Mouse (Mus musculus): Measurements from ENCODE around the gene Ost4.
"Not testable (repeated sequence)": the region's sequence is repeated elsewhere in the genome, so short reads cannot be mapped to it uniquely, and the experiment has no call there.

Ost4 gene

GRCm38 (mm10) chr5:30886731-30887130, 20.9 kb downstream of the Ost4 start:
- Histone ChIP-seq H3K27me3 (ENCODE audit: insufficient read depth, low read length) (no peaks in the 10 kb centered on the region), H3K36me3 (ENCODE audit: insufficient read depth, low read length) (peaks cover 18% of the 10 kb centered on the region), H3K9me3 (ENCODE audit: low read length) (no peaks in the 10 kb centered on the region), H3K4me3 (replicated peaks; ENCODE audit: low read length) (peak overlapping the region; percentile 91), H3K4me1 (replicated peaks; ENCODE audit: low read depth, low read length) (peaks cover 35% of the 10 kb centered on the region)
- TF ChIP-seq CTCF (conservative IDR thresholded peaks at IDR 0.05; ENCODE audit: low read length) = no peak
- TF ChIP-seq POU5F1 (IDR thresholded peaks at IDR 0.05; ENCODE audit: borderline replicate concordance, low read length) = no peak
- no peak for TF ChIP-seq NANOG (IDR thresholded peaks at IDR 0.05; ENCODE audit: borderline replicate concordance, low read length)

- TF ChIP-seq CTCF (conservative IDR thresholded peaks at IDR 0.05; ENCODE audit: low read length) (no peak), POU5F1 (IDR thresholded peaks at IDR 0.05; ENCODE audit: borderline replicate concordance, low read length) (no peak), NANOG (IDR thresholded peaks at IDR 0.05; ENCODE audit: borderline replicate concordance, low read length) (no peak)
- no peaks in the 10 kb centered on the region for H3K27me3 ChIP-seq (ENCODE audit: insufficient read depth, low read length)
- H3K4me3 ChIP-seq (replicated peaks; ENCODE audit: low read length) = no peak overlapping the region
- no peaks in the 10 kb centered on the region for H3K9me3 ChIP-seq (ENCODE audit: low read length)
- H3K36me3 ChIP-seq (ENCODE audit: insufficient read depth, low read length) = peaks cover 13% of the 10 kb centered on the region
- H3K4me1 ChIP-seq (replicated peaks; ENCODE audit: low read depth, low read length) = peaks cover 35% of the 10 kb centered on the region
Measured at GRCm38 (mm10) chr5:30886209-30886608, 21.4 kb downstream of the Ost4 start.

DNA sequence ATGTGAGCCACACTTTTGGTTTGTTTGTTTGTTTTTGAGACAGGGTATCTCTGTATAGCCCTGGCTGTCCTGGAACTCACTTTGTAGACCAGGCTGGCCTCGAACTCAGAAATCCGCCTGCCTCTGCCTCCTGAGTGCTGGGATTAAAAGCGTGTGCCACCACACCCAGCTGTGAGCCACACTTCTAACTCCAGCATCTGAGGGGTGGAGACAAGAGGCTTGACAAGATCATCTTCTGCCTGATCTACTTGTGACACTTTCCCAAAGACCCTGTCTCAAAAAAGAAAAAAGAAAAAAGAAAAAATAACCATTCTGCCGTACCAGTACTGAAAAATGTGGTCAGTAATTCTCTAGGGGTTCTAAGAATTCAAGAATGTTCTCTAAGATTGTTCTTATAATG, 25.7 kb downstream of the Ost4 start:
- not testable (repeated sequence) for H3K27me3 ChIP-seq (ENCODE audit: insufficient read depth, low read length)
- Histone ChIP-seq H3K36me3 (ENCODE audit: insufficient read depth, low read length) (peaks cover 13% of the 10 kb centered on the region), H3K4me1 (replicated peaks; ENCODE audit: low read depth, low read length) (peaks cover 43% of the 10 kb centered on the region)

DNA sequence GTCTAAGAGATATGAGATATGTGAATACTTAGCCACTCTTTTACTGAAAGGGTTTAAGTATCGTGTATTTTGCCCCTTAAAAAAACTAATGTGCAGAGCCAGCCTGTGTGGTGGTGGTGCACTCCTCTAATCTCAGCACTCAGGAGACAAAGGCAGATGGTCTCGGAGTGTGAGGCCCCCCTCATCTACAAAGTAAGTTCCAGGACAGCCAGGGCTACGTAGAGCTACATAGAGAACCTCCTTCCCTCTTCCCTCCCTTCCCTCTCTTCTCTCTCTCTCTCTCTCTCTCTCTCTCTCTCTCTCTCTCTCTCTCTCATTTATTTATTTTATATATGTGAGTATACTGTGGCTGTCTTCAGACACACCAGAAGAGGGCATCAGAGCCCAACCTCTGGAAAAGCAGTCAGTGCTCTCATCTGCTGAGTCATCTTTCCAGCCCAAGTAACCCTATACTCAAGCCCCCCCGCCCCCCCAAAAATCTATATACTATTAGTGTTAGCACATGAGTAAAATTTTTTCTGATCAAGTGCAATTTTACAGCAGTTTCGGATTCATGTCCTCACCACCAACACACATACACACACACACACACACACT, 28.1 kb downstream of the Ost4 start:
- H3K36me3 ChIP-seq (ENCODE audit: insufficient read depth, low read length) = peaks cover 37% of the 10 kb centered on the region
- no peak for TF ChIP-seq POU5F1 (IDR thresholded peaks at IDR 0.05; ENCODE audit: borderline replicate concordance, low read length)
- no peak for TF ChIP-seq NANOG (IDR thresholded peaks at IDR 0.05; ENCODE audit: borderline replicate concordance, low read length)
- no peak for TF ChIP-seq CTCF (conservative IDR thresholded peaks at IDR 0.05; ENCODE audit: low read length)
- no peaks in the 10 kb centered on the region for H3K27me3 ChIP-seq (ENCODE audit: insufficient read depth, low read length)
- no peak overlapping the region for H3K4me3 ChIP-seq (replicated peaks; ENCODE audit: low read length)
- peaks cover 48% of the 10 kb centered on the region for H3K4me1 ChIP-seq (replicated peaks; ENCODE audit: low read depth, low read length)
- no peaks in the 10 kb centered on the region for H3K9me3 ChIP-seq (ENCODE audit: low read length)

More for the DNA sequence above, 25.7 kb downstream of the Ost4 start:
- H3K4me3 ChIP-seq (replicated peaks; ENCODE audit: low read length); H3K9me3 ChIP-seq (ENCODE audit: low read length): not testable (repeated sequence)

DNA sequence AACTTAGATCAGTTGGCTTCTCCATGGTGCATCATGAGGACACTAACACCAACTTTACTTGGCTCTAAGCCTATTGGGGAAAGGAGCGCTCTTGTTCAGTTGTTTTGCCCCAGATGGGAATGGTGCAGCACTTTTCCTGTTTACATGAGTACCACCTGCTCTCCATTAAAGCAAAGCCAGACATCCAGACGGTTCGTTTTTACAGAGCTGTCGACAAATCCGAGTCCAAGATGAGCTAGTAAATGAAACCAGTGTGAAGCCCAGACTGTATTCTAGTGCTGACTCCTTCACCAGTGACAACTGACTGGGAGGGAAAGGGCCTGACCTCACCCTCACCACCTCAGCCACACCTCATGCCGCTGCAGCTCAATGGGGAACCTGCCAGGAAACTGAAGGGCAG, 29.0 kb downstream of the Ost4 start:
- TF ChIP-seq CTCF (conservative IDR thresholded peaks at IDR 0.05; ENCODE audit: low read length) (no peak), POU5F1 (IDR thresholded peaks at IDR 0.05; ENCODE audit: borderline replicate concordance, low read length) (no peak), NANOG (IDR thresholded peaks at IDR 0.05; ENCODE audit: borderline replicate concordance, low read length) (no peak)

DNA sequence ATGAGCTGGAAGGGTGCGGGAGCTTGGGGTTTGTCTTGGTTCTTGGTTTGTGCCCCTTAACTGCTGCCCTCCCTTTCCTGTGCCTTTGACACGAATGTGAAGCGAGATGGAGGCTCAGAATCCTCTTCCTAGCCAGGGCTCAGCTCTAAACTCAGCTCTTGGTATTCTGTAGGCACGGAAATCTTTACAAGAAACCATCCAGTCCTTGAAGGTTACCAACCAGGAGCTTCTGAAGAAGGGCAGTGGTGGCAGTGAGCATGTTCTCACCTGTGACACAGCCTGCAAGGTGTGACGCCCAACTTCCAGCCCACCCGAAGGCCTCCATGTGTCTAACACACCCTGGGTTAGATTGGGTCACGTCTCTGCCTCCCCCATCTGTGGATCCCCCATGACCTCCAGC, 33.2 kb downstream of the Ost4 start:
- H3K27me3 ChIP-seq (ENCODE audit: insufficient read depth, low read length) = no peaks in the 10 kb centered on the region
- peaks cover 79% of the 10 kb centered on the region for H3K36me3 ChIP-seq (ENCODE audit: insufficient read depth, low read length)
- H3K4me3 ChIP-seq (replicated peaks; ENCODE audit: low read length) = no peak overlapping the region
- H3K4me1 ChIP-seq (replicated peaks; ENCODE audit: low read depth, low read length) = peaks cover 86% of the 10 kb centered on the region
- TF ChIP-seq NANOG (IDR thresholded peaks at IDR 0.05; ENCODE audit: borderline replicate concordance, low read length) (no peak), CTCF (conservative IDR thresholded peaks at IDR 0.05; ENCODE audit: low read length) (no peak), POU5F1 (IDR thresholded peaks at IDR 0.05; ENCODE audit: borderline replicate concordance, low read length) (no peak)
- H3K9me3 ChIP-seq (ENCODE audit: low read length) = no peaks in the 10 kb centered on the region

More for the DNA sequence above, 29.0 kb downstream of the Ost4 start:
- H3K36me3 ChIP-seq (ENCODE audit: insufficient read depth, low read length) = peaks cover 45% of the 10 kb centered on the region
- no peak overlapping the region for H3K4me3 ChIP-seq (replicated peaks; ENCODE audit: low read length)
- peaks cover 56% of the 10 kb centered on the region for H3K4me1 ChIP-seq (replicated peaks; ENCODE audit: low read depth, low read length)
- no peaks in the 10 kb centered on the region for H3K9me3 ChIP-seq (ENCODE audit: low read length)
- no peaks in the 10 kb centered on the region for H3K27me3 ChIP-seq (ENCODE audit: insufficient read depth, low read length)

GRCm38 (mm10) chr5:30872574-30872973, 35.0 kb downstream of the Ost4 start:
- Histone ChIP-seq H3K9me3 (ENCODE audit: low read length) (no peaks in the 10 kb centered on the region), H3K27me3 (ENCODE audit: insufficient read depth, low read length) (no peaks in the 10 kb centered on the region), H3K36me3 (ENCODE audit: insufficient read depth, low read length) (peaks cover 73% of the 10 kb centered on the region), H3K4me1 (replicated peaks; ENCODE audit: low read depth, low read length) (peaks cover 77% of the 10 kb centered on the region), H3K4me3 (replicated peaks; ENCODE audit: low read length) (no peak overlapping the region)
- no peak for TF ChIP-seq CTCF (conservative IDR thresholded peaks at IDR 0.05; ENCODE audit: low read length)
- no peak for TF ChIP-seq POU5F1 (IDR thresholded peaks at IDR 0.05; ENCODE audit: borderline replicate concordance, low read length)
- TF ChIP-seq NANOG (IDR thresholded peaks at IDR 0.05; ENCODE audit: borderline replicate concordance, low read length) = no peak

DNA sequence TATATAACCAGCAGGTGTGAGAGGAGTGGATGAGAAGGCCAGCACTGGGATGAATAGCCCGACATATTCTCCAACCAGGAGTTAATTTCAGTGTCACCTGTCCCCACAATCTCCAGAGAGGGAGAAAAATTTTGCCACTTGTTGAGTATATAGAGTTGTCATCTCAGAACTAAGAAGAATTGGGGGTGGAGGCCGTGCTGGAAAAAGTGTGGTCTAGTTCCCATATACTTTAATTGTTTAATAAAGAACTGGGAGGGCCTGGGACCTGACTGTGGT, 37.5 kb downstream of the Ost4 start:
- Histone ChIP-seq H3K4me3 (replicated peaks; ENCODE audit: low read length) (peak overlapping the region; percentile 92), H3K4me1 (replicated peaks; ENCODE audit: low read depth, low read length) (peaks cover 68% of the 10 kb centered on the region), H3K9me3 (ENCODE audit: low read length) (no peaks in the 10 kb centered on the region), H3K36me3 (ENCODE audit: insufficient read depth, low read length) (peaks cover 48% of the 10 kb centered on the region), H3K27me3 (ENCODE audit: insufficient read depth, low read length) (no peaks in the 10 kb centered on the region; the same call in 1 of the 2 replicates)
- TF ChIP-seq POU5F1 (IDR thresholded peaks at IDR 0.05; ENCODE audit: borderline replicate concordance, low read length) (no peak), CTCF (conservative IDR thresholded peaks at IDR 0.05; ENCODE audit: low read length) (no peak), NANOG (IDR thresholded peaks at IDR 0.05; ENCODE audit: borderline replicate concordance, low read length) (no peak)

- peaks cover 67% of the 10 kb centered on the region for H3K4me1 ChIP-seq (replicated peaks; ENCODE audit: low read depth, low read length)
- peak overlapping the region; percentile 92 for H3K4me3 ChIP-seq (replicated peaks; ENCODE audit: low read length)
- peaks cover 43% of the 10 kb centered on the region for H3K36me3 ChIP-seq (ENCODE audit: insufficient read depth, low read length)
- TF ChIP-seq CTCF (conservative IDR thresholded peaks at IDR 0.05; ENCODE audit: low read length) = no peak
- no peak for TF ChIP-seq POU5F1 (IDR thresholded peaks at IDR 0.05; ENCODE audit: borderline replicate concordance, low read length)
- no peak for TF ChIP-seq NANOG (IDR thresholded peaks at IDR 0.05; ENCODE audit: borderline replicate concordance, low read length)
- H3K9me3 ChIP-seq (ENCODE audit: low read length) = no peaks in the 10 kb centered on the region
- peaks cover 4% of the 10 kb centered on the region; the same call in 1 of the 2 replicates for H3K27me3 ChIP-seq (ENCODE audit: insufficient read depth, low read length)
Measured at GRCm38 (mm10) chr5:30869405-30870130, 38.0 kb downstream of the Ost4 start.

Data from E14TG2a.4 (cell line).